Mouse (Mus musculus) intestine, embryonic 16.5 days (tissue): ENCODE data around the gene Atmin. TPM values are rescaled to one million over a fixed set of nuclear protein-coding genes. Genes with fewer than 3 reads are reported as not detected.
A peak's percentile ranks its signal among the peaks of the same experiment; 100 is the strongest.

ENCODE experiments used
- ATAC-seq: fragments of 200-750 bp; cut with Nextera tagmentation; 2 replicates; pipeline ENCODE4 v1.8.0; 2017; ENCODE audit warnings: moderate TSS enrichment, moderate library complexity
- H3K27ac ChIP-seq: fragments of 300-500 bp; sonication (generic); 2 replicates; pipeline ENCODE4 v1.5.1; 2014; ENCODE audit warnings: mild to moderate bottlenecking, low read length
- H3K27me3 ChIP-seq: fragments of 300-500 bp; sonication (generic); replicated peaks from 2 replicates; pipeline ENCODE4 v1.6.1; 2014; ENCODE audit warnings: low read length, control low read depth, mixed read lengths; ENCODE audit not compliant: control insufficient read depth, insufficient read depth
- H3K36me3 ChIP-seq: fragments of 300-500 bp; sonication (generic); 2 replicates; pipeline ENCODE4 v1.6.1; 2014; ENCODE audit warnings: low read length, control low read depth; ENCODE audit not compliant: control insufficient read depth, insufficient read depth
- H3K4me1 ChIP-seq: fragments of 300-500 bp; sonication (generic); 2 replicates; pipeline ENCODE4 v1.6.1; 2014; ENCODE audit warnings: low read length, control low read depth, mixed read lengths; ENCODE audit not compliant: control insufficient read depth, insufficient read depth
- H3K4me2 ChIP-seq: fragments of 300-500 bp; sonication (generic); 2 replicates; pipeline ENCODE4 v1.6.1; 2014; ENCODE audit warnings: low read depth, low read length, control low read depth
- H3K4me3 ChIP-seq: fragments of 300-500 bp; sonication (generic); 2 replicates; pipeline ENCODE4 v1.5.1; 2014; ENCODE audit warnings: mild to moderate bottlenecking, low read length
- H3K9ac ChIP-seq: fragments of 300-500 bp; sonication (generic); 2 replicates; pipeline ENCODE4 v1.6.1; 2014; ENCODE audit warnings: low read depth, low read length
- H3K9me3 ChIP-seq: fragments of 300-500 bp; sonication (generic); 2 replicates; pipeline ENCODE4 v1.6.1; 2016; ENCODE audit warnings: low read length, control low read depth; ENCODE audit not compliant: control insufficient read depth
- WGBS: fragments of 180-500 bp; shearing (Covaris S2); extraction: QIAGEN DNeasy Blood & Tissue Kit; methylation state at CpG from one replicate; pipeline ENCODE4 v1.1.7; 2014; 5-methylcytosine and 5-hydroxymethylcytosine counted together
- polyA plus RNA-seq: library from polyadenylated mRNA; unstranded; fragments of >200 nt; fragmentation: Nextera tagmentation; extraction: Ambion mirVana; gene quantifications from 2 replicates; pipeline ENCODE4 v1.2.1, GENCODE M21; 2015

Gene Atmin
- polyA plus RNA-seq, 1 experiment from 2014 or later = 7.9 TPM

- H3K4me3 ChIP-seq = no peak overlapping the region
- H3K4me1 ChIP-seq = peaks cover 6% of the 10 kb centered on the region; the same call in 1 of the 2 replicates
- no peak overlapping the region for H3K4me2 ChIP-seq
- no peak overlapping the region for H3K9ac ChIP-seq
- WGBS = 89% methylated on average over 8 of the region's 8 CpGs
- H3K27ac ChIP-seq = no peak overlapping the region
- no peak for ATAC-seq
- H3K27me3 ChIP-seq = no peaks in the 10 kb centered on the region
- H3K36me3 ChIP-seq = peaks cover 5% of the 10 kb centered on the region; the same call in 1 of the 2 replicates
- no peaks in the 10 kb centered on the region for H3K9me3 ChIP-seq
These were observed 19.7 kb upstream of the Atmin start for GRCm38 (mm10) chr8:116923526-116923925.

- Histone ChIP-seq H3K4me1 (no peaks in the 10 kb centered on the region), H3K9me3 (no peaks in the 10 kb centered on the region), H3K4me2 (no peak overlapping the region), H3K27me3 (no peaks in the 10 kb centered on the region), H3K9ac (no peak overlapping the region), H3K4me3 (no peak overlapping the region), H3K36me3 (peaks cover 6% of the 10 kb centered on the region; the same call in 1 of the 2 replicates), H3K27ac (no peak overlapping the region)
- ATAC-seq = peak; percentile 40; the same call in 1 of the 2 replicates
- 84% methylated on average over 9 of the region's 9 CpGs for WGBS
These were observed 15.3 kb upstream of the Atmin start for GRCm38 (mm10) chr8:116927880-116928279.

- H3K4me1 ChIP-seq = no peaks in the 10 kb centered on the region
- WGBS = 90% methylated on average over 5 of the region's 5 CpGs
These were observed 14.6 kb upstream of the Atmin start for GRCm38 (mm10) chr8:116928588-116928987.

GRCm38 (mm10) chr8:116934976-116935375, 8.2 kb upstream of the Atmin start:
- no peaks in the 10 kb centered on the region for H3K27me3 ChIP-seq
- no peak for ATAC-seq
- 88% methylated on average over 4 of the region's 4 CpGs for WGBS
- no peaks in the 10 kb centered on the region for H3K9me3 ChIP-seq
- H3K4me2 ChIP-seq = no peak overlapping the region
- no peak overlapping the region for H3K9ac ChIP-seq
- H3K4me1 ChIP-seq = no peaks in the 10 kb centered on the region
- peaks cover 6% of the 10 kb centered on the region; the same call in 1 of the 2 replicates for H3K36me3 ChIP-seq
- H3K4me3 ChIP-seq = no peak overlapping the region
- H3K27ac ChIP-seq = no peak overlapping the region

More at GRCm38 (mm10) chr8:116928588-116928987, 14.6 kb upstream of the Atmin start:
- Histone ChIP-seq H3K9ac (no peak overlapping the region), H3K36me3 (peaks cover 6% of the 10 kb centered on the region; the same call in 1 of the 2 replicates), H3K4me2 (no peak overlapping the region), H3K4me3 (no peak overlapping the region), H3K27ac (no peak overlapping the region), H3K9me3 (no peaks in the 10 kb centered on the region), H3K27me3 (no peaks in the 10 kb centered on the region)
- ATAC-seq = no peak

GRCm38 (mm10) chr8:116935506-116935905, 7.7 kb upstream of the Atmin start:
- Histone ChIP-seq H3K4me1 (no peaks in the 10 kb centered on the region), H3K4me2 (no peak overlapping the region), H3K9me3 (no peaks in the 10 kb centered on the region), H3K27me3 (no peaks in the 10 kb centered on the region), H3K27ac (no peak overlapping the region), H3K36me3 (peaks cover 6% of the 10 kb centered on the region; the same call in 1 of the 2 replicates), H3K9ac (no peak overlapping the region), H3K4me3 (no peak overlapping the region)
- ATAC-seq = no peak
- 79% methylated on average over 6 of the region's 6 CpGs for WGBS

GRCm38 (mm10) chr8:116942284-116943058, 722 bp upstream of the Atmin start:
- Histone ChIP-seq H3K9me3 (no peaks in the 10 kb centered on the region), H3K4me3 (no peak overlapping the region), H3K9ac (no peak overlapping the region), H3K4me2 (peak overlapping the region; percentile 38; the same call in 1 of the 2 replicates), H3K27ac (no peak overlapping the region), H3K4me1 (peaks cover 7% of the 10 kb centered on the region), H3K27me3 (no peaks in the 10 kb centered on the region), H3K36me3 (0 out of 2 replicates have a peak, but pooled peaks cover 2% of the 10 kb centered on the region)
- ATAC-seq = no peak
- WGBS = 72% methylated on average over 12 of the region's 12 CpGs

GRCm38 (mm10) chr8:116943555-116944384, 577 bp downstream of the Atmin start:
- Histone ChIP-seq H3K36me3 (no peaks in the 10 kb centered on the region), H3K4me1 (peaks cover 10% of the 10 kb centered on the region), H3K9me3 (no peaks in the 10 kb centered on the region), H3K9ac (peak overlapping the region; percentile 88), H3K4me3 (peak overlapping the region; percentile 90), H3K27me3 (no peaks in the 10 kb centered on the region), H3K4me2 (peak overlapping the region; percentile 97), H3K27ac (0 out of 2 replicates have a peak overlapping the region, but pooled peaks have one; percentile 8)
- under 1% methylated on average over 62 of the region's 62 CpGs for WGBS
- ATAC-seq = peak; percentile 77

GRCm38 (mm10) chr8:116944385-116944696, 1.1 kb downstream of the Atmin start:
- H3K4me3 ChIP-seq = peak overlapping the region; percentile 90
- no peaks in the 10 kb centered on the region for H3K36me3 ChIP-seq
- H3K4me2 ChIP-seq = peak overlapping the region; percentile 97
- WGBS = 14% methylated on average over 4 of the region's 4 CpGs
- H3K27ac ChIP-seq = no peak overlapping the region
- no peak for ATAC-seq
- peak overlapping the region; percentile 88 for H3K9ac ChIP-seq
- H3K27me3 ChIP-seq = no peaks in the 10 kb centered on the region
- H3K4me1 ChIP-seq = peaks cover 10% of the 10 kb centered on the region
- H3K9me3 ChIP-seq = no peaks in the 10 kb centered on the region

GRCm38 (mm10) chr8:116945169-116945910, 2.1 kb downstream of the Atmin start:
- Histone ChIP-seq H3K4me3 (no peak overlapping the region), H3K9me3 (no peaks in the 10 kb centered on the region), H3K4me2 (no peak overlapping the region), H3K27ac (no peak overlapping the region), H3K4me1 (peaks cover 10% of the 10 kb centered on the region), H3K36me3 (no peaks in the 10 kb centered on the region), H3K27me3 (no peaks in the 10 kb centered on the region), H3K9ac (no peak overlapping the region)
- WGBS = 79% methylated on average over 9 of the region's 9 CpGs
- no peak for ATAC-seq
